Mouse (Mus musculus) adrenal gland, adult (tissue): ENCODE results near the gene Mcam.
"Not testable (repeated sequence)": the region's sequence is repeated elsewhere in the genome, so short reads cannot be mapped to it uniquely, and the experiment has no call there.

Source experiments
- DNase-seq, 2 experiments: peaks; one replicate each; pipeline ENCODE4 v3.0.0; 2022 to 2023; ENCODE audit warnings: low spot score in 1 of 2; ENCODE audit not compliant: inconsistent age in 2 of 2

Mcam gene

GRCm38 (mm10) chr9:44108269-44109055 is 25.8 kb upstream of the Mcam start:
- DNase-seq, result no peak

GRCm38 (mm10) chr9:44109360-44110095 is 24.7 kb upstream of the Mcam start:
- peak; percentile 79 to 94 for DNase-seq

- not testable (repeated sequence) for DNase-seq
These were observed 22.4 kb upstream of the Mcam start for GRCm38 (mm10) chr9:44111909-44112308.

DNA sequence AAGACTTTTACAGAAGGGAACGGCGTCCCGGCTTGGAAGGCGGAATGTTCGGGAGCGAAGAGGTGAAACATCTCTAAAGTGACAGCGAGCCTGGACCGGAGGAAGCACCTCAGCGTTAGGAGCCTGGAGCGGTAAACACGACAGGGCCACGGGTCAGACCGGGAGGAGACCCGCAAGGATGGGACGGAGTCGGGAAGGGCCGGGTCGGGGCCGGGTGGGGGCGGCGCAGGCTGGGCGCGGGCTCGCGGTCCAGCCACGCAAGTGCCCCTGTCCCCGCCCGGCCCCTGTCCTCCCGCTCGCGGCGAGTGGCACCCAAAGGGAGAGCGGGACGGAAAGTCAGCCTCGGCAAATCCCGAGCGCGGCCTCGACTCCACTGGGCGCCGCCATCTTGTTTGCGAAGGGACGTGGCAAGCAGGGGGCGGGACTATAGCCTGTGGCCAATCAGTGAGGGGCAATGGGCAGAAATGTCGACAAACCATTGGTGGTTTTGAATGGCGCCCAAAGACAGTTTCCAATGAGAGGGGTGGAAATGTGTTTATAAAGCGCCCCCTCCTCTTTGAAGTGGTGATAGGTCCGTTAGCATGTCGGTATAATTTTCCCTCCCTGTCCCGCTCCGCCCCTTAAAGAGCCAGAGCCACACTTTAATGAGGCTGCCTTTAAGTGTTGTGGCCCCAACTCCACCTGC is 21.0 kb upstream of the Mcam start, which contains the start of the genes Gm49380 and Rnf26:
TSS of gene Gm49380 (minus strand) at position 396 of the 685 bp plus-strand sequence.
TSS of gene Rnf26 (minus strand) at position 413 of the 685 bp plus-strand sequence.
- peak; percentile 97 to 99 for DNase-seq

- no peak for DNase-seq
These were observed 19.8 kb upstream of the Mcam start for GRCm38 (mm10) chr9:44114453-44114852.

- DNase-seq, result no peak
These were observed 18.7 kb upstream of the Mcam start for GRCm38 (mm10) chr9:44115599-44115998.

GRCm38 (mm10) chr9:44116182-44116581 is 18.1 kb upstream of the Mcam start:
- DNase-seq, result no peak

DNA sequence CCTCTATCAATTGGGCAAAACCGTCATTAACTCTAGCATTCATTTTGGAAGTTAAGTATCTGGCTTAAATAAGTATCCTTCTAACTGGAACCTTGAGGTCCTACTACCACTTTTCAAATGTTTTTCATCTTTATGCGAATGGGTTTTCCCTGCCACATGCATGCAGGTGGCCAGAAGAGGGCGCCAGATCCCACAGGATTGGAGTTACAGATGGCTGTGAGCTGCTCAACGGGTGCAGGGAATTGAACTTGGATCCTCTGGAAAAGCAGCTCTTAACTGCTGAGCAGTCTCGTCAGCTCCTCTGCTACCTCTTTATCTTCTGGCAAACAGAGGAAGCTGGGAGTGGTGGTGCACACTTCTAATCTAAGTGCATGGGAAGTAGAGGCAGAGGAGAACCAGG is 15.3 kb upstream of the Mcam start:
- peak; percentile 52 to 81 for DNase-seq

- DNase-seq, result peak; percentile 64 to 73
These were observed 14.3 kb upstream of the Mcam start for GRCm38 (mm10) chr9:44119948-44120465.

DNA sequence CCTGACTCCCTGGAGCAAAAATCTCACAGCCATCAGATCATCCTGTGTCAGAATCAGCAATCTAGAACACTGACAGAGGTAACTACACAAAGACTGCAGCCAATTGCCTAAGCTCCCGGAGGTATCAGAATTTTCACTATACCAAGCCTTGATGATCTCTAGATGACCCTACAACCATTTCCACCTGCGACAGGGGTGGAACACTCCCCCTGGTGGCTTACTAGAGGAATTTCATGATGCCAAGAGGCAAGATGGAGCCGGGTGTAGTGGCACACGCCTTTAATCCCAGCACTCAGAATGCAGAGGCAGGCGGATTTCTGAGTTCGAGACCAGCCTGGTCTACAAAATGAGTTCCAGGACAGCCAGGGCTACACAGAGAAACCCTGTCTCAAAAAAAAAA is 10.0 kb upstream of the Mcam start:
- peak in 1 of 2 experiments; percentile 75 for DNase-seq

- DNase-seq, result no peak
These were observed 9.2 kb upstream of the Mcam start for GRCm38 (mm10) chr9:44125026-44125425.

DNA sequence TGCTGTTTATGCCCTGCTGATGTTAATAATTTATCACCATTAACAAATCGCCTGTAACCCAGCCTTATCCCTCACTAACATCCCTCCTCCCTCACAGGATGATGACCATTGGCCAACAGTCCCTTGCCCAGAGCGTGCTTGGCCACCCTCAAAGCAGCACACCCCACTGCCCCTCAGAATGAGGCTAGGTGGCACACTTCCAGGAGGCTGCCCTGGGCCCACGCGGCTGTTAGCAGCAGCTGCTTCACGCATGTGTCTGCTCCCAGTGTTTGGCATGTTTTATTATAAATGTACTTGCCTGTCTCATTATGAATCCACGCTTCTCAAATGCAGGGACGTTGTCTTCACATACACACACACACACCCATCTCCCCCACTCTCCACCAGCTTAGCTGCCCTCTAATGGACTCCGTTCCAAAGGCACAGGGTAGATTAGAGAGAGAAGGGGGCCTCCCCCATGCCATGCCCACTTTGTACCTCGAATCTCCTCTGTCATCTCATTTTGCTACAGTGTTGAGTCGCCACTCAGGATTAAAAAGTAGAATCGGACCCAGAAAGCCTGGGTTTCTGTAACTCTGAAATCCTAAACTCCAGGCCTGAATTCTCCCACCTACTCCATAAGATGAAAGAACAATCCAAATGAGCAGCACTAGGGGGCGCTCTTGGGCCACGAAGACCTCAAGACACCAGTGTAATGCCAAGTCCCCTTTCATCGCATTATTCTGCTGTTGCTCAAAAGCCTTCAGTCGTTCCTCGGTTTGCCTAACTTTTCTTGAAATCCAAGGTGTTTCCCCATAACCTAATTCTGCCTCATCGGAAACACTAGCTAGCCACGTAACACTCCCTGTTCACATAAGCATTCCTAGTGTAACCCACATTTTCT is 8.5 kb upstream of the Mcam start:
- peak; percentile 82 to 95 for DNase-seq

DNA sequence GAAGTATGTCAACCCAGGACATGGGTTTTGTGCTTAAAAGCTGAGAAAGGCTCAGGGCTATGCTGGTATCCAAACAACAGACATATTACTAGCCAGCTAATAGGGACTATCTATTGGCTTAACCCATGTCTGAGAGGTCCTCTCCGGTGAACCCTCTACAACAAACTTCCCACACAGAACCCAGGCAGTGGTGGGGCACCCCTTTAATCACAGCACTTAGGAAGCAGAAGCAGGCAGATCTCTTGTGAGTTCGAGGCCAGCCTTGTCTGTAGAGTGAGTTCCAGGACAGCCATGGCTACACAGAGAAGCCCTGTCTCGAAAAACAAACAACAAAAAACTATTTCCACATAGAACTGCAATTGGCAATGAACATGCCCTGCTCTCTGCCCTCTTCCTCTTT is 7.5 kb upstream of the Mcam start:
- peak in 1 of 2 experiments; percentile 48 for DNase-seq

DNA sequence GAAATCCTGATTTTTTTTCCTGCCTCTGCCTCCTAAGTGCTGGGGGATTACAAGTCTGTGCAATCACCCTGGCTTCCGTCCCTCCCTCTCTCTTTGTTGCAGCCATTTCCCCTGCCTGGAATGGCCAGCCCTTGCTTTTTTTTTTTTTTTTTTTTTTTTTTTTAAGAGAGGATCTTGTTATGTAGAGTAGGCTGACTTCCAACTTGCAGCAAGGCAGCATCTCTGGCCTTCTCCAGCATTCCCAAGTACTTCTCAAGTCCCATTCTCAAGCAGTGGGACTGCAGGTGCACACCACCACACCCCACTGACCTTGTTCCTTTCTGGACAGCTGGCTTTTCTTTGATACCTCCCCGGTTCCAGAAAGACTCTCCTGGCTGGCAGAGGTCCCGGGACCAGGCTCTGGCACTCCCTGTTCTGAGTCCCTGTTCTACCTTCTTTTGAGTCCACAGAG is 6.9 kb upstream of the Mcam start:
- DNase-seq, result peak in 1 of 2 experiments; percentile 62

DNA sequence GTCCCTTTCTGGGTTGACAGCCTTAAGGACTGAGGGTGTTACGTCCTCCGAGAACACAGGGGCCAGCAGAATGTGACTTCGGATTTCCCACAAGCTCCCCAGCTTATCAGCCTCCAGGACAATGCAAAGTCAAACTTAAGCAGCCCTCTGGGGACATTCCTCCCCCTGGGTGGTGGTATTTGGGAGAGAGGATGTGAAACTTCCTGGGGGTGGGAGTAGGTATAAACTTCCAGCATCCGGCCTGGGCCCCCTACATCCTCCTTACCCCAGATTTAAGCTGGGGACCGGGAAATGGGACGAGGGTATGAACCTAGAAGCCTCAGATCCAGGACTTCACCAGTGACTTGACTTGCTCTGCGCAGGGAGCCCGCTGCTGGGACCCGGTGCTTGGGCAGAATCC is 4.6 kb upstream of the Mcam start:
- no peak for DNase-seq

DNA sequence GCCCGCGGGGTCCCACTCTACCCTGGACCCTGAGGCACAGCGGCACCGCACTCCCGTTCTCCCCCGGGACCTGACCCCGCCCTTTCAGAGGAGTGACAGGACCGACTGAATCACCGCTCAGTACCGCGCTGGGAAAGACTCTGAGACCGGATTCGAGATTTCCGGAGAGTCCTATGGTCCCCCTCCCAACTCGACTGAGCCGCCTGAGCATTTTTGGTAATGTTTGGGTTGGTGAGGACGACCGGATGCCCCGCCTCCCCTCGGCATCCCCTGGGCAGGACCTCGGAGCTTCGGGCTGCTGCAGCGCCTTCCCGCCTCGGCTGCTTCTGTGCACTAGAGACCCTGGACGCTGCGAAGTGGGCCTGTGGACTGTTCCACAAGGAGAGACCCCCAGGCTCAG is 4.2 kb upstream of the Mcam start:
- peak; percentile 81 to 89 for DNase-seq

- DNase-seq, result peak; percentile 51 to 61
These were observed 3.5 kb upstream of the Mcam start for GRCm38 (mm10) chr9:44130581-44131275.

GRCm38 (mm10) chr9:44131276-44131590 is 3.0 kb upstream of the Mcam start:
- no peak for DNase-seq

DNA sequence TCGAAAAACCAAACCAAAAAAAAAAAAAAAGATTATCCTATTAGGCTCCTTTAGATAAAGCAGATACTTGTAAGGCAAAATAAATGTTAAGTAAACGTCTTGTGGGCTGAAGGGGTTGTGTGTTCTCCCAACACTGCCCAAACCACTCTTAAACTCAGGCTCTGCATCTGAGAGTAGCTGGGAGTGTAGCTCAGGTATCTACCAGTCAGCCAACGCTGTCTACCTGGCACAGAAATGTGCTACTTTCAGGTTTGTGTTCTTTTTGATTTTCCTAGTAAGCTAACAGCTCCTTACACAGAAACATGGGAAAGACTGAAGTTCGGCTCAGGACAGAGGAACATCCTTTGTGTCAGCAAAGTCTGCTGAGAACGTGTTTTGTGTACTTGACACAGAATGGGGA is 2.1 kb upstream of the Mcam start:
- DNase-seq, result no peak

DNA sequence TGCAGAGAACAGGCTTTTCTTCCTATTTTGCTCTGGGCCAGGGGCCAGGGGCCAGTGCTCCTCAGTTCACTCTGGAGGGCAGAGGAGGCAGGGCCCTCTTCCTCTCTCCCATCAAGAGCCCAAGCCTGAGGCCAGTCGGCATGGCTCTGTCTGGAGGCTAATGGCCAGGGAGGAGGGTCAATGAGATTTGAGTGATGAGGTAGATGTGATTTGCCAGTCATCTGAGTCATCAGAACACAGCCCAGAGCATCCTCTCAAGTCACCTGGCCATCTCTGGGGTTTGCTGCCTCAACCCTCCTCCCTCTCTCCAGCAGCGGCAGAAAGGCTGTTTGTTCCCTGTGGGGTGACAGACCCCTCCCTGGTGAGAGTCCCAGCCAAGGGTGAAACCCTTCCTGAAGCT is 982 bp upstream of the Mcam start:
- peak in 1 of 2 experiments; percentile 57 for DNase-seq
